Mouse (Mus musculus) kidney, adult 2 months (tissue): Measurements from ENCODE around the gene Svop. TPM values are rescaled to one million over a fixed set of nuclear protein-coding genes. Genes with fewer than 3 reads are reported as not detected.

ENCODE experiments used
- DNase-seq: peaks from one replicate; pipeline ENCODE4 v3.0.0; 2021
- H3K27ac ChIP-seq: fragments of 200-500 bp; 2 replicates; pipeline ENCODE4 v1.5.1; 2012; ENCODE audit warnings: low read depth, low read length, control low read depth, inconsistent platforms; ENCODE audit not compliant: insufficient read depth
- H3K27me3 ChIP-seq: fragments of 200-500 bp; replicated peaks from 2 replicates; pipeline ENCODE4 v1.6.1; 2012; ENCODE audit warnings: mild to moderate bottlenecking, moderate library complexity, low read length, inconsistent platforms; ENCODE audit not compliant: control insufficient read depth, insufficient read depth
- H3K36me3 ChIP-seq: fragments of 200-500 bp; 2 replicates; pipeline ENCODE4 v1.6.1; 2012; ENCODE audit warnings: mild to moderate bottlenecking, moderate library complexity, low read length, inconsistent platforms; ENCODE audit not compliant: control insufficient read depth, insufficient read depth
- H3K4me1 ChIP-seq: fragments of 200-500 bp; 2 replicates; pipeline ENCODE4 v1.6.1; 2011; ENCODE audit warnings: low read length; ENCODE audit not compliant: control insufficient read depth, insufficient read depth
- H3K4me3 ChIP-seq: fragments of 200-500 bp; 2 replicates; pipeline ENCODE4 v1.5.1; 2011; ENCODE audit warnings: mild to moderate bottlenecking, low read depth, low read length, control low read depth; ENCODE audit not compliant: insufficient read depth
- CTCF ChIP-seq: fragments of 200-500 bp; conservative IDR thresholded peaks from 2 replicates; pipeline ENCODE4 v1.5.1; 2011; ENCODE audit warnings: low read depth, mild to moderate bottlenecking, control low read depth, low read length, moderate library complexity, mixed read lengths; ENCODE audit not compliant: insufficient read depth, insufficient read length
- POLR2A ChIP-seq: fragments of 200-500 bp; IDR thresholded peaks from one replicate; pipeline ENCODE4 v1.6.1; 2011; ENCODE audit warnings: low read depth, low read length, control low read depth
- WGBS: fragments of 180-500 bp; shearing (Covaris S2); methylation state at CpG from one replicate; pipeline ENCODE4 v1.1.7; 2018; 5-methylcytosine and 5-hydroxymethylcytosine counted together
- polyA plus RNA-seq: library from polyadenylated mRNA; depleted of rRNA; stranded (reverse); fragments of >200 nt; gene quantifications from 2 replicates; pipeline ENCODE4 v1.2.3, GENCODE M21; 2012

The Svop gene
- polyA plus RNA-seq, 1 experiment: 0.45 TPM

DNA sequence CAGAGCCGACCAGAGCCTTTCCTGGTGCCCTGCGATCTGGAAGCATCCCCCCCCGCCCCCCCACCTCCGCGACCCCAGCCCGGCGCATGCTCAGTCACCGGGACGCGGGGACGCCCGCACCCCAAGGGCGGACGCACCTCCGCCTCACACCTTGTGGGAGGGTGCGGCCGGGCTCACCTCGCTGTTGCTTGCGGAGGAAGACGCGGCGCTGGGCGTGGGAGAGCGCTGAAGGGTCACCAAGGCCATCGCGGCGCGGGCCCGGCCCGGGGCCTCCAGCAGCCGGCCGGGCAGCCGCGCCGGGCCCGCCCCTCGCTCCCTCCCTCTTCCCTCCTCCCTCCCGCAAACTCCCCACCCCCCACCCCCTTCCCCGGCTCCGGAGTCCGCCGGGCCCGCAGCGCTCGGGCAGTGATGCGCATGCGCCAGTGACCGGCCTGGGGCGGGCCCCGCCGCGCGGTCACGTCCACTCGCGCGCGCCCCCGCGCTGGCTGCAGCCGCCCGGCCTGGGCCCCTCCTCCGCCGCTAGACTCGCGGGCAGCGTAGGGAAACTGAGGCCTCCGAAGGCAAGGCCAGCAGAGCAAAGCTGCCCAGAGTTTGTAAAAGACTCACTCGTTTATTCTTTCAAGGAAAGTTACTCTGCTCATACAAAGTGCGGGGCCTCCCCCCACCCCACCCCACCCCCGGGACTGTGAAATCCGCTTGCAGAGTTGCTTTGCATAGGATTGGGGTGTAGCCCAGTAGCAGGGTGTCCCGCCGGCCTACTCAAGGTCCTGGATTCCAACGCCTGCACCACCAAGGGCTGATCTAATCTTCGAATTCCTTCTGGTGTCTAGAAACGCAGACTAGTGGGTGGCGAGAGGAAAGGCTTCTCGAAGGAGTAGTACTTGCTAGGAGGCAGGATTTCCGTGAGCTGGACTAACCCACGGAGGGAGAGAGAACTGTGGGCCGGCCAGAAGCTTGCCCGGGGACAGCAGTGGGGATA, 97.6 kb downstream of the Svop start, which contains the start of gene Ssh1:
Ssh1 (minus strand) TSS at position 408 of the 979 bp plus-strand sequence.
- TF ChIP-seq POLR2A (peak; percentile 12), CTCF (no peak)
- peak; percentile 95 for DNase-seq
- under 1% methylated on average over 79 of the region's 83 CpGs for WGBS

DNA sequence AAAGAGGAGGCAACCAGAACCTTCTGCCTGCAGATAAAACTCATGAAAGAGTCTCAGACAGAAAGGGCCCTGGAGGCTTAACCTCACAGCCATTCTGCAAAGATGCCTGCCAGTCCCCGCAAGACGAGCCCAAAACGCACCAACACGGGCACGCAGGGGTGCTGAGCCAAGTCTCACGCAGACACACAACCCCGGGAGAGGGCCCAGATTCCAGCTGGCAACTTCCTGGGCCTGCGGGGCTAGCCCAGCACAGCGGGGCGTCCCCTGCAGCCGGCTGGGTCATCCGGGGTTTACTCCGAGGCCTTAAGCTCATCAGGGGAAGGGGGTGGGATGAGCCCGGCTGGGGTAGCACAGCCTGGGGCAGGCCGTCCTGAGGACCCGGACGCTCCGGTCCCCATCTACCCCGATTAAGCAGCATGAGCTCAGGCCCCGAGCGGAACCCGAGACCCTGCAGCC, 98.3 kb downstream of the Svop start:
- no peak for TF ChIP-seq POLR2A
- TF ChIP-seq CTCF: no peak
- DNase-seq: peak; percentile 56
- peaks cover 11% of the 10 kb centered on the region; the same call in 1 of the 2 replicates for H3K4me1 ChIP-seq
- H3K27me3 ChIP-seq: no peaks in the 10 kb centered on the region
- WGBS: under 1% methylated on average over 22 of the region's 22 CpGs
- H3K4me3 ChIP-seq: peak overlapping the region; percentile 88
- H3K36me3 ChIP-seq: no peaks in the 10 kb centered on the region
- H3K27ac ChIP-seq: peak overlapping the region; percentile 80

More for the DNA sequence above, 97.6 kb downstream of the Svop start, which contains the start of gene Ssh1:
- no peaks in the 10 kb centered on the region for H3K36me3 ChIP-seq
- peaks cover 11% of the 10 kb centered on the region; the same call in 1 of the 2 replicates for H3K4me1 ChIP-seq
- H3K4me3 ChIP-seq: peak within 1 kb of the TSS; percentile 88
- no peaks in the 10 kb centered on the region for H3K27me3 ChIP-seq
- peak within 1 kb of the TSS; percentile 93 for H3K27ac ChIP-seq

DNA sequence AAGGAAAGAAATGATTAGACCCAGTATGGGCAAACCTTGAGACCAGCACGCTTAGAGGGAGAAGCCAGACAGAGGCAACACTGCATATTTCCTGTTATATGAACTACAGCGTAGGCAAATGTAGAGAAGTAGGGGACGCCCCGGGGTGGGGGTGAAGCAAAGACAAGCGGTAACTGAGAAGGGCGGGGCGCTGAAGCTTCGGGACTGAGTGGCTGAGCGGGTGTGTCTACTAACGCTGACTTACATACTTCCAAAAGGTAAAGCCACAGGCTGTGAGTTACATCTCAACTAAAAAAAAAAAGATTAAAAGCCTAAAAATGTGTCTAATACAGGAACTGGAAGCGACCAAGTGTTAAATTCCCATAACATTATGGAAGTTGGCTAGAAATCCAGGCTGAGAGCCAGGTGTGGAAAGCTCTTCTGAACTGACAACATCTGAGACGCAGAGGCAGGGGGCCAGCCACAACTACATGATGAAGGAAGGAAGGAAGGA, 99.0 kb downstream of the Svop start:
- WGBS: 15% methylated on average over 12 of the region's 12 CpGs
- no peaks in the 10 kb centered on the region for H3K27me3 ChIP-seq
- peak overlapping the region; percentile 88 for H3K4me3 ChIP-seq
- peak; percentile 47 for DNase-seq
- H3K4me1 ChIP-seq: peaks cover 13% of the 10 kb centered on the region; the same call in 1 of the 2 replicates
- no peaks in the 10 kb centered on the region for H3K36me3 ChIP-seq
- peak overlapping the region; percentile 80 for H3K27ac ChIP-seq
- TF ChIP-seq POLR2A (no peak), CTCF (no peak)

DNA sequence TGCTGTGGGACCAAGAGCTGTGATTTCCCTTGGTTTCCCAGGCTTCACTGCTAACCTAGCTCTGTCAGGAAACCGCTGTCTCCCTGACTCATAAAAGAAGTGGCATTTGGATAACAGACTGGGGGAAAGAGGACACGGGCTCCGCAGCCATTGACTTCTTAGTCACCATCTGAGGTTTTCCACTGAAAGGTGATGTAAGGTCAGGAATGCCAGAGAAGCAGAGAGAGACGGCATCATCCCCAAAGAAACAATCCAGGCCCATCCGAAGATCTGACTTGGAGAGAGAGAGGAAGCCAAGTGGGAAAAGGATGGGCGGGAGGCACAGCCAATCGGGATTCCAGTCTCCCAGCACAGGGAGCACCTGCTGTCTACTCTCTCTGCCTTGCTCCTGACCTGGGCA, 100.2 kb downstream of the Svop start:
- TF ChIP-seq CTCF (no peak), POLR2A (no peak)
- Histone ChIP-seq H3K27ac (no peak overlapping the region), H3K27me3 (no peaks in the 10 kb centered on the region), H3K4me3 (no peak overlapping the region), H3K4me1 (peaks cover 23% of the 10 kb centered on the region), H3K36me3 (no peaks in the 10 kb centered on the region)
- WGBS: 54% methylated on average over 7 of the region's 7 CpGs
- DNase-seq: no peak

DNA sequence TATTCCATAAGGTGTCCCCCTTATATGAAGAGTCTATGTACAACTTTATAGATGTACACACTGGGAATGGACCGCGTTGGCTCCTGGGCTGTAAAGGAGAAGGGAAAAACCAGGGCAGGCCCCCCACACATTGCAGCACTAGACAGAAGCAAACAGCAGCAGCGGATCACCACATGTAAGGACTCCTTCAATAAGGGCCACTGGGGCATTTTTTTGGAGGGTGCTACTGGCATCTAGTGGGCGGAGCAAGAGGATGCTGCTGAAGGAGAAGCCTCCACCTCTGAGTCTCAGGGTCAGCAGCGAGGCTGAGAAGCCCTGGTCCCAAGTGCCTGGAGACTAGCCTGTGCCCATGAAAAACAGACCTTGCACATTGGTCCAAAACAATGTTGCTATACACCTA, 100.8 kb downstream of the Svop start:
- Histone ChIP-seq H3K4me3 (no peak overlapping the region), H3K4me1 (peaks cover 29% of the 10 kb centered on the region), H3K27ac (no peak overlapping the region), H3K36me3 (no peaks in the 10 kb centered on the region), H3K27me3 (no peaks in the 10 kb centered on the region)
- TF ChIP-seq CTCF: 0 out of 2 replicates have a peak, but pooled peaks have one; percentile 2
- TF ChIP-seq POLR2A: no peak
- WGBS: 85% methylated on average over 5 of the region's 5 CpGs
- DNase-seq: no peak

DNA sequence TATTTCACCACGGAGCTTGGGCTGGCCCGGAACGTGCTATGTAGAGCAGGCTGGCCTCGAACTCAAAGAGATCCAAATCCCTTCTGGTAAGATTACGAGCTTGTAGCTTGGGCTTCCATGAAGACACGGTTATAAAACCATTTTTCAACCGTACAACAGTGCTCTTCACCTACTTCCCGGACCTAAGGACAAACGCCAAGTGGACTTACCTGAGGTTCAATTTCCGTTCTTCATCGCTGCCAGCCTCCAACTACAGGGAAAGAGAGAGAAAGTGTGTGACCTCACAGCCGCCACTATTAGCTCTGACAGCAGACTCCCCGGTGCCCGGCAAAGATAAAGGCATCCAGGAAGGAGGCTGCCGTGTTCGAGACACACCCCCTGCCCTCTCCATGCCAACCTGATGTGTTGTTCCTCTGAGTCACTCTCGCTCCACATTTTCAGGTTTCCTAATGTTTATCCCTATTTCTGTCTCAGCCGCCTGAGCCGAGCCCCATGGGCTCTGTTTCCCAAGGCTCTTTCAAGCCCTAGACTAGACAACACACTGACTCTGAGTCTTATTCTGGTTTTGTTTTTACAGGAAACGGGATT, 101.8 kb downstream of the Svop start:
- TF ChIP-seq CTCF (no peak), POLR2A (no peak)
- no peak for DNase-seq
- Histone ChIP-seq H3K27me3 (no peaks in the 10 kb centered on the region), H3K27ac (no peak overlapping the region), H3K36me3 (no peaks in the 10 kb centered on the region), H3K4me3 (no peak overlapping the region), H3K4me1 (peaks cover 30% of the 10 kb centered on the region)
- WGBS: 72% methylated on average over 20 of the region's 20 CpGs
